16 mouse cellular contexts compared by ENCODE assay signal in the genomic region with DNA sequence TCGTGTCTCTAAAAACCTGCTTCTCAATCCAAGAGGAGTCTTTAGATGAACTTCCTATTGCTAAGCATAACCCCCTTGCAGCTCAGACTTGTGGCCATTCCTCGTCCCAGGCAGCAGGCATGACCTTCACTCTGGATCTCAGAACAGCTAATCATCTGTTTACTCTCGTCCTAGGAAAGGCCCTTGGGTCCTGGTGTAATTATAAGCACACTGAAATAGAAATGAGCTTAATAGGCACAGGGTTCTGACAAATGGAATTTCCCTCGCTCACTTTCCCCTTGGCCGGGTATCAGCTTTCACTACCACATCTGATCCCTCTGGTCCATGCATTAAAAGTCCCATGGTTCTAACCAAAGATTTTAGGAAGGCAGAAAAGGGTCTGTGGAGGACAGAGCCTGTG. TPM values are rescaled to one million over a fixed set of nuclear protein-coding genes. Genes with fewer than 3 reads are reported as not detected.
A peak's percentile ranks its signal among the peaks of the same experiment; 100 is the strongest.
DNase-seq lines count a peak whose midpoint lies in the region; ATAC-seq lines count a peak whose summit lies in the region.
"Had no signal": no experiment of that assay in that cellular context is flagged by ENCODE, and none has a peak within 500 bp of the region (broad histone marks: within the 10 kb centered on the region; RNA-seq: fewer than 3 reads in every experiment).

No protein-coding gene starts in this region.

- no peak overlapping the region for H3K4me3 ChIP-seq in forebrain, embryonic 14.5 days (ENCODE audit: low read depth, low read length)
- no peak overlapping the region for H3K4me3 ChIP-seq in forebrain, embryonic 13.5 days
- H3K4me3 ChIP-seq in heart, embryonic 16.5 days (ENCODE audit: low read length), result no peak overlapping the region
- H3K4me3 ChIP-seq: embryonic facial prominence, embryonic 15.5 days; hindbrain, embryonic 13.5 days; lung, embryonic 15.5 days; megakaryocyte, embryonic 14.5 days; myocyte had no signal

- DNase-seq in forebrain, embryonic 14.5 days (ENCODE audit: low spot score), result no peak
- DNase-seq in kidney, adult 11 months, result peak; percentile 4
- no peak for DNase-seq in kidney, postnatal 25 days
- DNase-seq in adipocyte (ENCODE audit: low spot score), result peak; percentile 51
- DNase-seq in cerebellum, postnatal 36 days, result no peak
- DNase-seq: adrenal gland, postnatal 10 days; cerebellum, postnatal 25 days; retina, postnatal 1 day had no signal

- no peaks in the 10 kb centered on the region for H3K27me3 ChIP-seq in forebrain, embryonic 14.5 days (replicated peaks; ENCODE audit: control insufficient read depth, insufficient read depth, low read length)
- no peaks in the 10 kb centered on the region for H3K27me3 ChIP-seq in forebrain, embryonic 13.5 days
- H3K27me3 ChIP-seq in heart, embryonic 16.5 days (ENCODE audit: control insufficient read depth, insufficient read depth, low read length), result no peaks in the 10 kb centered on the region
- H3K27me3 ChIP-seq: embryonic facial prominence, embryonic 15.5 days; hindbrain, embryonic 13.5 days; lung, embryonic 15.5 days had no signal

- peak; percentile 52; the same call in 1 of the 2 replicates for ATAC-seq in forebrain, embryonic 14.5 days
- ATAC-seq in forebrain, embryonic 13.5 days, result no peak
- ATAC-seq in heart, embryonic 16.5 days (replicated peaks; ENCODE audit: extremely low read depth, insufficient read depth, low FRiP score), result peak; percentile 61
- ATAC-seq in frontal cortex, adult (ENCODE audit: low TSS enrichment), result no peak

- H3K27ac ChIP-seq in forebrain, embryonic 14.5 days (ENCODE audit: low read depth, low read length), result no peak overlapping the region
- no peak overlapping the region for H3K27ac ChIP-seq in forebrain, embryonic 13.5 days
- peak overlapping the region; percentile 90 for H3K27ac ChIP-seq in heart, embryonic 16.5 days (ENCODE audit: low read length)
- H3K27ac ChIP-seq: embryonic facial prominence, embryonic 15.5 days; hindbrain, embryonic 13.5 days; lung, embryonic 15.5 days had no signal

- WGBS in forebrain, embryonic 14.5 days, result 29% methylated on average over 5 of the region's 5 CpGs
- WGBS in forebrain, embryonic 13.5 days, result 41% methylated on average over 5 of the region's 5 CpGs
- WGBS in heart, embryonic 16.5 days, result 31% methylated on average over 5 of the region's 5 CpGs

- no peaks in the 10 kb centered on the region for H3K9me3 ChIP-seq in forebrain, embryonic 14.5 days (replicated peaks; ENCODE audit: control insufficient read depth, low read length)
- H3K9me3 ChIP-seq in forebrain, embryonic 13.5 days (replicated peaks), result no peaks in the 10 kb centered on the region
- H3K9me3 ChIP-seq in heart, embryonic 16.5 days (replicated peaks; ENCODE audit: control insufficient read depth, low read length), result no peaks in the 10 kb centered on the region
- H3K9me3 ChIP-seq: embryonic facial prominence, embryonic 15.5 days; hindbrain, embryonic 13.5 days; lung, embryonic 15.5 days; megakaryocyte, embryonic 14.5 days had no signal

- H3K4me1 ChIP-seq in forebrain, embryonic 14.5 days (ENCODE audit: control insufficient read depth, insufficient read depth, low read length), result no peaks in the 10 kb centered on the region
- peaks cover 14% of the 10 kb centered on the region; the same call in 1 of the 2 replicates for H3K4me1 ChIP-seq in forebrain, embryonic 13.5 days
- peaks cover 24% of the 10 kb centered on the region for H3K4me1 ChIP-seq in heart, embryonic 16.5 days (ENCODE audit: control insufficient read depth, insufficient read depth, low read length)
- H3K4me1 ChIP-seq: embryonic facial prominence, embryonic 15.5 days; lung, embryonic 15.5 days had no signal

- H3K9ac ChIP-seq in forebrain, embryonic 14.5 days (ENCODE audit: low read length), result no peak overlapping the region
- no peak overlapping the region for H3K9ac ChIP-seq in forebrain, embryonic 13.5 days
- H3K9ac ChIP-seq in heart, embryonic 16.5 days (ENCODE audit: low read length), result peak overlapping the region; percentile 28; the same call in 1 of the 2 replicates
- H3K9ac ChIP-seq: embryonic facial prominence, embryonic 15.5 days; hindbrain, embryonic 13.5 days; lung, embryonic 15.5 days had no signal

- no peak overlapping the region for H3K4me2 ChIP-seq in forebrain, embryonic 14.5 days (ENCODE audit: low read length)
- no peak overlapping the region for H3K4me2 ChIP-seq in forebrain, embryonic 13.5 days
- H3K4me2 ChIP-seq in heart, embryonic 16.5 days (ENCODE audit: low read depth, low read length), result no peak overlapping the region; the same call in 1 of the 2 replicates
- H3K4me2 ChIP-seq: embryonic facial prominence, embryonic 15.5 days; hindbrain, embryonic 13.5 days; lung, embryonic 15.5 days had no signal

- H3K36me3 ChIP-seq in forebrain, embryonic 14.5 days (ENCODE audit: control insufficient read depth, insufficient read depth, low read length), result no peaks in the 10 kb centered on the region
- no peaks in the 10 kb centered on the region for H3K36me3 ChIP-seq in forebrain, embryonic 13.5 days (ENCODE audit: poor library complexity, severe bottlenecking)
- peaks cover 12% of the 10 kb centered on the region for H3K36me3 ChIP-seq in heart, embryonic 16.5 days (ENCODE audit: control insufficient read depth, insufficient read depth)
- H3K36me3 ChIP-seq: embryonic facial prominence, embryonic 15.5 days; hindbrain, embryonic 13.5 days; lung, embryonic 15.5 days had no signal

RNA-seq across cellular contexts. Expression of gene Bves, which starts 27.8 kb away (rescaled TPM):
- polyA plus RNA-seq in forebrain, embryonic 14.5 days (2014; fragmentation: Nextera tagmentation; extraction: Ambion mirVana), result 0.44 and 0.88 TPM in 2 replicates
- polyA plus RNA-seq in forebrain, embryonic 13.5 days (2015; fragmentation: Nextera tagmentation; extraction: Ambion mirVana), result 0.75 and 1.3 TPM in 2 replicates
- 116 and 122 TPM in 2 replicates for polyA plus RNA-seq in heart, embryonic 16.5 days (2015; fragmentation: Nextera tagmentation; extraction: Ambion mirVana)

Comparison
In these comparisons a context has a peak if more than half of its experiments do, and no peak if none do; other contexts are left out.
1. ATAC-seq: peak in forebrain, embryonic 14.5 days (single experiment) and heart, embryonic 16.5 days (single experiment); none in forebrain, embryonic 13.5 days (single experiment) and frontal cortex, adult (single experiment).
2. DNase-seq: peak in kidney, adult 11 months (single experiment) and adipocyte (single experiment); none in forebrain, embryonic 14.5 days (single experiment), kidney, postnatal 25 days (0 of 2) and cerebellum, postnatal 36 days (0 of 2).
3. RNA of gene Bves, which starts 27.8 kb away (polyA plus RNA-seq): 116 to 122 TPM in heart, embryonic 16.5 days; 0.75 to 1.3 TPM in forebrain, embryonic 13.5 days and 0.44 to 0.88 TPM in forebrain, embryonic 14.5 days; every median in the first group is over 10 times any median in the second.